Mouse (Mus musculus) spleen, adult 2 months (tissue): ENCODE results near the gene Vapa. TPM values are rescaled to one million over a fixed set of nuclear protein-coding genes. Genes with fewer than 3 reads are reported as not detected.

ENCODE experiments used
- DNase-seq, 2 experiments: peaks; one replicate each; pipeline versions ENCODE4 v3.0.0 to v3.0.0-alpha.2; 2012 to 2021; ENCODE audit warnings: low spot score in 2 of 2, low read depth in 1 of 2
- H3K27ac ChIP-seq: fragments of 200-500 bp; 2 replicates; pipeline ENCODE4 v1.5.1; 2012; ENCODE audit warnings: low read length, inconsistent platforms; ENCODE audit not compliant: insufficient read depth
- H3K27me3 ChIP-seq: fragments of 200-500 bp; 2 replicates; pipeline ENCODE4 v1.6.1; 2012; ENCODE audit warnings: mild to moderate bottlenecking, moderate library complexity, low read length, inconsistent platforms; ENCODE audit not compliant: control insufficient read depth, insufficient read depth
- H3K36me3 ChIP-seq: fragments of 200-500 bp; 2 replicates; pipeline ENCODE4 v1.6.1; 2012; ENCODE audit warnings: mild to moderate bottlenecking, low read length, inconsistent platforms; ENCODE audit not compliant: control insufficient read depth, insufficient read depth
- H3K4me1 ChIP-seq: fragments of 200-500 bp; 2 replicates; pipeline ENCODE4 v1.6.1; 2011; ENCODE audit warnings: inconsistent platforms; ENCODE audit not compliant: control insufficient read depth, insufficient read depth, insufficient read length
- H3K4me3 ChIP-seq: fragments of 200-500 bp; 2 replicates; pipeline ENCODE4 v1.5.1; 2011; ENCODE audit warnings: mild to moderate bottlenecking, inconsistent platforms; ENCODE audit not compliant: insufficient read depth, insufficient read length; ENCODE audit errors: extremely low read depth
- CTCF ChIP-seq: fragments of 200-500 bp; IDR thresholded peaks from 2 replicates; pipeline ENCODE4 v1.5.1; 2011; ENCODE audit warnings: mild to moderate bottlenecking, inconsistent platforms; ENCODE audit not compliant: insufficient read depth, insufficient read length, insufficient replicate concordance; ENCODE audit errors: extremely low read depth
- POLR2A ChIP-seq: fragments of 200-500 bp; IDR thresholded peaks from 2 replicates; pipeline ENCODE4 v1.6.1; 2011; ENCODE audit warnings: low read depth, low read length, inconsistent platforms
- WGBS: fragments of 180-500 bp; shearing (Covaris S2); methylation state at CpG from one replicate; pipeline ENCODE4 v1.1.7; 2018; 5-methylcytosine and 5-hydroxymethylcytosine counted together
- polyA plus RNA-seq: library from polyadenylated mRNA; depleted of rRNA; stranded (reverse); fragments of >200 nt; gene quantifications from 2 replicates; pipeline ENCODE4 v1.2.3, GENCODE M21; 2012

The Vapa gene
- polyA plus RNA-seq, 1 experiment = 13.1 TPM

- TF ChIP-seq CTCF = no peak
- no peak for TF ChIP-seq POLR2A
- Histone ChIP-seq H3K4me1 (peaks cover 3% of the 10 kb centered on the region; the same call in 1 of the 2 replicates), H3K4me3 (no peak overlapping the region), H3K27ac (no peak overlapping the region), H3K27me3 (no peaks in the 10 kb centered on the region), H3K36me3 (peaks cover under 1% of the 10 kb centered on the region; the same call in 1 of the 2 replicates)
- 77% methylated on average over 3 of the region's 3 CpGs for WGBS
- no peak for DNase-seq
These were observed 15.4 kb downstream of the Vapa start for GRCm38 (mm10) chr17:65597857-65598486.

- Histone ChIP-seq H3K36me3 (peaks cover 10% of the 10 kb centered on the region), H3K27ac (no peak overlapping the region), H3K4me3 (no peak overlapping the region), H3K27me3 (no peaks in the 10 kb centered on the region), H3K4me1 (peaks cover 3% of the 10 kb centered on the region; the same call in 1 of the 2 replicates)
- WGBS = 93% methylated on average over 8 of the region's 8 CpGs
- TF ChIP-seq POLR2A (no peak), CTCF (no peak)
- DNase-seq = no peak
These were observed 18.7 kb downstream of the Vapa start for GRCm38 (mm10) chr17:65594687-65595086.

- no peaks in the 10 kb centered on the region for H3K4me1 ChIP-seq
These were observed 26.5 kb downstream of the Vapa start for GRCm38 (mm10) chr17:65586892-65587291.

GRCm38 (mm10) chr17:65581440-65581839, 31.9 kb downstream of the Vapa start:
- Histone ChIP-seq H3K27ac (no peak overlapping the region), H3K4me1 (no peaks in the 10 kb centered on the region), H3K4me3 (no peak overlapping the region), H3K36me3 (peaks cover 18% of the 10 kb centered on the region), H3K27me3 (no peaks in the 10 kb centered on the region)
- WGBS = 96% methylated on average over 5 of the region's 5 CpGs
- no peak for DNase-seq
- TF ChIP-seq CTCF (no peak), POLR2A (no peak)

More at GRCm38 (mm10) chr17:65586892-65587291, 26.5 kb downstream of the Vapa start:
- TF ChIP-seq POLR2A = no peak
- no peak for TF ChIP-seq CTCF
- peaks cover 11% of the 10 kb centered on the region for H3K36me3 ChIP-seq
- H3K4me3 ChIP-seq = no peak overlapping the region
- H3K27ac ChIP-seq = no peak overlapping the region
- DNase-seq = no peak
- no peaks in the 10 kb centered on the region for H3K27me3 ChIP-seq
- WGBS = 92% methylated on average over 3 of the region's 3 CpGs

GRCm38 (mm10) chr17:65579766-65580165, 33.6 kb downstream of the Vapa start:
- Histone ChIP-seq H3K4me3 (no peak overlapping the region), H3K36me3 (peaks cover 18% of the 10 kb centered on the region), H3K27ac (no peak overlapping the region), H3K4me1 (no peaks in the 10 kb centered on the region), H3K27me3 (no peaks in the 10 kb centered on the region)
- 96% methylated on average over 7 of the region's 7 CpGs for WGBS
- DNase-seq = no peak
- TF ChIP-seq CTCF = no peak
- TF ChIP-seq POLR2A = no peak

- no peak for TF ChIP-seq CTCF
- TF ChIP-seq POLR2A = no peak
- no peaks in the 10 kb centered on the region for H3K4me1 ChIP-seq
- DNase-seq = no peak
- H3K27ac ChIP-seq = no peak overlapping the region
- WGBS = 67% methylated on average over 1 of the region's 1 CpGs
- no peaks in the 10 kb centered on the region for H3K27me3 ChIP-seq
- no peak overlapping the region for H3K4me3 ChIP-seq
- peaks cover 6% of the 10 kb centered on the region for H3K36me3 ChIP-seq
These were observed 38.0 kb downstream of the Vapa start for GRCm38 (mm10) chr17:65575339-65575738.

- no peak for DNase-seq
- Histone ChIP-seq H3K36me3 (peaks cover 6% of the 10 kb centered on the region), H3K27me3 (no peaks in the 10 kb centered on the region), H3K4me3 (no peak overlapping the region), H3K4me1 (no peaks in the 10 kb centered on the region), H3K27ac (no peak overlapping the region)
- TF ChIP-seq CTCF (no peak), POLR2A (no peak)
- 75% methylated on average over 8 of the region's 8 CpGs for WGBS
These were observed 38.5 kb downstream of the Vapa start for GRCm38 (mm10) chr17:65574850-65575249.
